Mouse (Mus musculus) hindlimb bud, embryonic 11.5 days (tissue): ENCODE results near the gene Scgb1b27.
"Not testable (repeated sequence)": the region's sequence is repeated elsewhere in the genome, so short reads cannot be mapped to it uniquely, and the experiment has no call there.

Source experiments
- DNase-seq: peaks from one replicate; pipeline ENCODE4 v3.0.0-alpha.2; 2012; ENCODE audit warnings: low read depth, low spot score; ENCODE audit errors: extremely low spot score

The Scgb1b27 gene

DNA sequence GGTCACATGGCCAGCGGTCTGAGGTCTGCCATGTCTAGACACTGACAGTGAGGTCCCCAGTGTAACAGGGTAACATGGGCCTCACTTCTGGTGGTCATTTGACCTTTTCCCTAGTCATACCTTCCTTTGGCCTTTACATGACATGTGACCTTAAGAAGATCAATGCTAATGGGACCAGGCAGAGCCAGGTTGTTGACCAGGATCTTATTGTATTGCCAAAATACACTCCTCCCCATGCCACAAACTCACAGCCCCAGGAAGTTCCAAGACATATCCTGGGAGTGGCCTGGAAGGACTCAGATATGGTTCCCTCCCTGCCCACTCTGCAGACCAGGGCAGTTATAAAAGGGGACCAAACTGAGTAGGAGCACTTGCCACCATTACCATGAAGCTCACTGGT, at the start of gene Scgb1b27:
Gene Scgb1b27, plus strand, starts transcription at position 301 of the 400 bp plus-strand sequence.
- DNase-seq = not testable (repeated sequence)

DNA sequence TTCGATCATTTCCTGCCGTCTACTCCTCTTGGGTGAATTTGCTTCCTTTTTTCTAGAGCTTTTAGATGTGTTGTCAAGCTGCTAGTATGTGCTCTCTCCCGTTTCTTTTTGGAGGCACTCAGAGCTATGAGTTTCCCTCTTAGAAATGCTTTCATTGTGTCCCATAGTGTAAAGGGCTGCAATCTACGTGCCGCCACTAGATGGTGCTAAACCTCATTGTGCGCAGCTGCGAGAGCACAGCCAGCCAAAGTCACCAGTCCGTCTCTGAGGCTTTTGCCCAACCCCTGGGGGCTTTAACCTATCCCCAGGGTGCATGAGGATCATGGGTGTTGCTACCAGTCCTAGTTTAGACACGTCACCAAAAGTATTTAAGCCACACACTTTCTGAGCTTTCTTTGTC, 39.0 kb upstream of the Scgb1b27 start:
- not testable (repeated sequence) for DNase-seq

DNA sequence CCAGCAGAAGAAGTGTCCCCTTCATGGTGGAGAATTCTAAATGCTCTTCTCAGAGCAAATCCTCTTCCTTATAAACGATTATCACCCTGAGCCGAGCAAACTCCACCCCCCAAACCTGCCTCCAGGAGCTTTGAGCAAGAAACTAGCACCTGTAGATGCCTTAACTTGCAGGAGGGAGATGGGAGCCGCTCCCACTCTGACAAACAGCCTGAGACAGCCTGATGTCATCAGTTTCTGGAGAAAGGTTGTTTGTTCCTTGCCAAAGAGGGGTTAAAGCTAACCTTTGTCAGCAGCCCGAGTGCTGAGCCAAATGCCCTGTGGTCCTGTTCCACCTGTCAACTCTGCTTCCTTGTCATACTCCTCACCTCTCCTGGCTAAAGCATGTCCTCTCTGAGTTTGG, 7.4 kb upstream of the Scgb1b27 start, which contains the start of gene Scgb2b27:
Gene Scgb2b27, minus strand, starts transcription at position 101 of the 400 bp plus-strand sequence.
- no peak for DNase-seq

DNA sequence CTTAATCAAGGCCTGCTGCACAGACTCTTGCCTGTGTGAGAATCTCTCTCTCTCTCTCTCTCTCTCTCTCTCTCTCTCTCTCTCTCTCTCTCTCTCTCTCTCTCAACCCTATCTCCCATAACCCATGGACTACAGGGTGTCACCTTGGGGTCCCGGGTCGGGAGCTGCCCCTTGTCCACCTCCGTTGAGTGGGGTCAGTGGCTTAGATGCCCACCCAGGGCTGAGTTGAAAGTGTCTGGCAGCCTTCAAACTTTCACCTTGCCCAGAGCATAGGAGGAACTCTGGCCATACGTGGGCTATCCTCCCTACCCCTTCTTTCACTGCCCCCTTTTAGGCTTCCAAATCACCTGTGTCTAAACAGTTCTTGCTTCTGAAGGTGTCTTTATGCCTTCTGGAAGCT, 4.4 kb downstream of the Scgb1b27 start:
- DNase-seq = no peak

DNA sequence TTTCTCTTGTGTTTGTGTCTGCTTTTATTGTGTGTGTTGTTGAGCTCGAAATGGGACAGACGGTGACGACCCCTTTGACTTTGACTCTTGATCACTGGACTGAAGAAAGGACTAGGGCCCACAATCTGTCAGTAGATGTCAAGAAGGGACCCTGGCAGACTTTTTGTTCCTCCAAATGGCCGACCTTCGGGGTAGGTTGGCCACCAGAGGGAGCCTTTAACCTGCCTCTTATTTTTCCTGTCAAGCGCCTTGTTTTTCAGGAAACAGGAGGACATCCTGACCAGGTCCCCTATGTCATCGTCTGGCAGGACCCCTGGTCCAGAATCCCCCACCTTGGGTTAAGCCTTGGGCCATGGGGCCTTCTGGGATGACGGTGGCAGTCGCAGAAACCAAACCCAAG, 5.9 kb downstream of the Scgb1b27 start:
- not testable (repeated sequence) for DNase-seq

DNA sequence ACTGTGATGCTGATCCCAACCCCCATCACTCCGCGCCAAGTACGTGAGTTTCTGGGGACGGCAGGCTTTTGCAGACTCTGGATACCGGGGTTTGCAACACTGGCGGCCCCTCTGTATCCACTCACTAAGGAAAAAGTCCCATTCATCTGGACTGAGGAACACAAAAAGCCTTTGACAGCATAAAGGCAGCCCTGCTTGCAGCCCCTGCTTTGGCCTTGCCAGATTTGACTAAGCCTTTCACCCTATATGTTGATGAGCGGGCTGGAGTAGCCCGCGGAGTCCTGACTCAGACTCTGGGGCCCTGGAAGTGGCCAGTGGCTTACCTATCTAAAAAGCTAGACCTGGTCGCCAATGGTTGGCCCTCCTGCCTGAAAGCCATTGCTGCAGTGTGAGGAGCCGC, 8.7 kb downstream of the Scgb1b27 start:
- DNase-seq = no peak

DNA sequence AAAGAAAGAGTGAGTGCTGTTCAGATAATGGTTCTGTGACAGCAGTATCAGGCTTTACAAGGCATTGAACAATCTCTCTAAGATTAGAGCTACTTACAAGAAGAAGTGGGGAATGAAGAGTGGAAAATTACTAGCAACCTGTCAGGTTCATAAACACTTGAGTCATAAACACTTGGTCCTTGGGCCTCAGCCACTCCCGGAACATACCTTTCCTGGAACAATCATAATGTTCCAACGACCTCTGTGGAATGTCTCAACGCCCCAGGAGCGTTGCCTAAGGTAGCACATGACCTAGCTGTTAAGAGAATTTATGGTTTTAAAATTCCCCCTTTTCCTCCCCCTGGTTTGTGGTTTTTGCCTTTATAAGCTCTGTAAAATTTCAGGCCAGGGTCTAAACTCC, 13.3 kb downstream of the Scgb1b27 start:
- not testable (repeated sequence) for DNase-seq

DNA sequence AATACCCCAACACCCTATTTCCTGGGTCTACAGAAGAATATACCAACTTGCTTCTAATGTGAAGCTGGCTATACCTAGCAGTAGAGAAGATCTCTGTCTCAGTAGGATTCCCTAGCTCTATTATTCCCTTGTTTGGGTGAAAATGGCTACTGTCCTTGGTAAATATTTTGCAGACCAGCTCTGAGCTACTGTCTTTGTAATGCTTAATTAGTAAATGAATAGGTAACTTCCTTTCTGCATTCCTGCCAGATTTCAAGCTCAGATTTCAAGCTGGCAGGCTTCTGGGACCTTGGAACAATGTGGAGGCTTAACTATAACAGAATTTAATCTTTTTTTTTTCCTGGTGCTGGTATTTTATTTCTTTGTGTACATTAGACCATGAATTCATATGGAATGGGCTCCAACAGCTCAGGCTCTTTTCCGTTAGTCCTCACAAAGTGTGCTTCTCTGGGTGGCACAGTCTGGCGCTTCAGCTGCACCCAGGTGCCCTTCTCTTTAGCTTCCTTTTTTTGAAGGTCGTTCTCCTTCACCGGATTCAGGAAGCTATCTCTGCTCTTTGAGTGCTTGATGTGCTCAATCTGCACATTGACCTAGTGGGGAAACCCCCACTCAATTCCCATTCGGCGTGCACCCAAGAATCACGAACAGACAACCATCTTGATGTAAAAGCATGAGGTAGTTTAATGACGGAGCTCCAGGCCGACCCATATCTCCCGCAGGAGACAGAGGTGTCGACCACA, 15.0 kb downstream of the Scgb1b27 start:
- DNase-seq = not testable (repeated sequence)

DNA sequence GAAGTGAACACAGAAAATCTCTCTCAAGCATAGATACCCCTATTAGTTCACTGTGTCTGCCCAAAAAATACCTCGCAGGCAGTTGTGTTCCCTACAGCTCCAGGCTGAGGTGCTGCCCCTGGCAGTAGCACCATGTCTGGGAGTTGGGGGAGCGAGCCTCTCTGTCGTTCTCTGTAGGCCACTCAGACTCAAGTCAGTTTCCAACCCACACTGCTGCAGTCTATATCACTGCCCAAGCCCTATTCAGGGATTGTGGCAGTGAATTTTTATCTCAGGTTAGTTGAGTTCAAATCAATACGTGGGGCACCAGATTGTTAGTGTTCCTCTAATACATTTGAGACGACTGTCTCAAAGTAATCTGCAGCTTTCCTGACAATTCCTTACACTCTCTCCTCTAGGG, 46.8 kb downstream of the Scgb1b27 start:
- DNase-seq = not testable (repeated sequence)
